Mouse (Mus musculus): Measurements from ENCODE around the gene D430019H16Rik. TPM values are rescaled to one million over a fixed set of nuclear protein-coding genes. Genes with fewer than 3 reads are reported as not detected.

Gene D430019H16Rik
- polyA plus RNA-seq, 1 experiment: 3.7 TPM

DNA sequence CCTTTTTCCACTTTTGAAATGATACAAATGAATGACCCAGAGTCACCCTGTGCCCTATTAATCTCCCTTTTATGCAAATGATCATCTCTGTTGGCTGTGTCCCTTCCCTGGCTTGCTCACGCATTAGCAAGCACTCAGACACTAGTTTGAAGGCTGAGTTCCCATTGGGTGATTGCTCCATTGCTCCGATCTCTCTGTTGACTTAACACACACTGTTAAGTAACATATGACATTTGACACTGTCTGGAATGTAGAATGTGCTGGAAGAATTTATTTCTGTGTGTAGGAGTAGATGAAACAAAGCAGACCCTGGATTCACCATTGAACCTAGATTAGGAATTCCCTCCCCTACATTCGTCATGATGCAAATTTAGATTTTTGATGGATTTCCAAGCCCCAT, 20.8 kb upstream of the D430019H16Rik start:
- no peaks in the 10 kb centered on the region for H3K4me1 ChIP-seq (ENCODE audit: control insufficient read depth, insufficient read depth, low read length)
- 46% methylated on average over 3 of the region's 3 CpGs for WGBS
- H3K36me3 ChIP-seq (ENCODE audit: control insufficient read depth, insufficient read depth, low read length): no peaks in the 10 kb centered on the region
- no peak overlapping the region for H3K27ac ChIP-seq (ENCODE audit: insufficient read depth, low read depth, low read length)
- H3K4me3 ChIP-seq (ENCODE audit: insufficient read depth, low read depth, low read length): no peak overlapping the region
- TF ChIP-seq POLR2A (IDR thresholded peaks at IDR 0.05; ENCODE audit: low read depth, low read length) (no peak), CTCF (conservative IDR thresholded peaks at IDR 0.05; ENCODE audit: insufficient read depth, insufficient read length, low read depth, low read length) (no peak)
- no peaks in the 10 kb centered on the region for H3K27me3 ChIP-seq (replicated peaks; ENCODE audit: control insufficient read depth, insufficient read depth, low read length)
- peak; percentile 11 for DNase-seq

DNA sequence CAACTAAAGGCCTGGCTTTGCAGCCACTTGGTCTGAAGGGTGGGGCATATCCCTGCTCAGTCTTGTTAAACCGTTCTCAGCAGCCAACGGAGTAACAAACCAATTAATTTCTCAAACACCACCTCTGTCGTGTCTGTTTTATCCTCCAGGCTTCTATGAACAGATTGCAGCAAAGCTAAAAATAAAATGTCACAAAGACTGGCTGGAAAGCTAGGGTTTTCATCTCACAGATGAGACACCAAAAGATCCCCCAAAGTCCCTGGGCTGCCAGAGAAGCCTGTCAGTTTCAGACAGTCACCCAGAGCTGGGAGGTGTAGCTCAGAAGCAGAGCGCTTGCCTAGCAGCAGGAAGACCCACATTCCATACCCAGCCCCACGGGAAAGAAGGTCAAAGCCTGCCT, 15.4 kb upstream of the D430019H16Rik start:
- Histone ChIP-seq H3K4me1 (ENCODE audit: control insufficient read depth, insufficient read depth, low read length) (no peaks in the 10 kb centered on the region), H3K4me3 (ENCODE audit: insufficient read depth, low read depth, low read length) (no peak overlapping the region), H3K27ac (ENCODE audit: insufficient read depth, low read depth, low read length) (no peak overlapping the region), H3K36me3 (ENCODE audit: control insufficient read depth, insufficient read depth, low read length) (no peaks in the 10 kb centered on the region), H3K27me3 (replicated peaks; ENCODE audit: control insufficient read depth, insufficient read depth, low read length) (no peaks in the 10 kb centered on the region)
- TF ChIP-seq POLR2A (IDR thresholded peaks at IDR 0.05; ENCODE audit: low read depth, low read length): no peak
- 48% methylated on average over 5 of the region's 5 CpGs for WGBS
- peak; percentile 16 for DNase-seq

DNA sequence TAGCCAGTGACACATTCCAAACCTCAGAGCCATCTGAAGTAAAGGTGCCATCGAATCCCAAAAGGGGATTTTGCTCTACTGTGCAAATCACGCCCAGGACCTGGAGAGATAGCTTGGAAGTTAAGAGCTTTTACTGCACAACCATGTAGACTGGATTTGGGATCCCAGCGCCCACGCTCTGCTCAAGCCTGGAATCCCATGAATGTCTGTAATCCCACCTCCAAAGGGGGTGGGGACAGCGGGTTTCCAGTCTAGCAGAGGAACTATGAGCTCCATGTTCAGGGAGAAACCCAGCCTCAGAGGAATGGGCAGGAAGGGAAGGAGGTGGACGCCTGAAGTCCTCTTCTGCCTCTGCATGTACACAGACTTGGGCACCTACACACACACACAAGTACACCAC, 13.7 kb upstream of the D430019H16Rik start:
- 81% methylated on average over 6 of the region's 6 CpGs for WGBS
- no peak overlapping the region for H3K27ac ChIP-seq (ENCODE audit: insufficient read depth, low read depth, low read length)
- no peak overlapping the region for H3K4me3 ChIP-seq (ENCODE audit: insufficient read depth, low read depth, low read length)

DNA sequence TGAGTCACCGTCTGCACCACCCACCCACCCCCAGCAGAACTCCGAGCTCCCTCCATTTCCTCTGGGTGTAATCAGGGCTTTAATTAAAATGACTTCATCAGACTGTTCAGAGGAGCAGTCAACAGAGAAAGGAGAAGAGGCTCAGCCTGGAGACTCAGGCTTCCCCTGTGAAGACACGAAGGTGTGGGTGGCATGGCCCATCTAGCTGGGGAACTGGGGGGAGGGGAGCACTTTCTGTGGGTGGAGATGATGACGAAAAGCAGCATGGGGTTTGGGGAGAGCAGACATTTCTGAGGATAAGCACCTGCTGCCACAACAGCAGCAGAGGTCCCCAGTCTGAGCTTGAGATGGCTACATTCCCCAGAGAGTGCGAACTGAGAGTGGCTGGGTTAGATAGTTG, 10.1 kb upstream of the D430019H16Rik start:
- Histone ChIP-seq H3K4me1 (ENCODE audit: control insufficient read depth, insufficient read depth, low read length) (no peaks in the 10 kb centered on the region), H3K4me3 (ENCODE audit: insufficient read depth, low read depth, low read length) (no peak overlapping the region), H3K36me3 (ENCODE audit: control insufficient read depth, insufficient read depth, low read length) (no peaks in the 10 kb centered on the region), H3K27ac (ENCODE audit: insufficient read depth, low read depth, low read length) (no peak overlapping the region), H3K27me3 (replicated peaks; ENCODE audit: control insufficient read depth, insufficient read depth, low read length) (no peaks in the 10 kb centered on the region)
- TF ChIP-seq CTCF (conservative IDR thresholded peaks at IDR 0.05; ENCODE audit: insufficient read depth, insufficient read length, low read depth, low read length) (no peak), POLR2A (IDR thresholded peaks at IDR 0.05; ENCODE audit: low read depth, low read length) (no peak)
- no peak for DNase-seq
- 62% methylated on average over 5 of the region's 5 CpGs for WGBS

More for the DNA sequence above, 13.7 kb upstream of the D430019H16Rik start:
- Histone ChIP-seq H3K27me3 (replicated peaks; ENCODE audit: control insufficient read depth, insufficient read depth, low read length) (no peaks in the 10 kb centered on the region), H3K36me3 (ENCODE audit: control insufficient read depth, insufficient read depth, low read length) (no peaks in the 10 kb centered on the region), H3K4me1 (ENCODE audit: control insufficient read depth, insufficient read depth, low read length) (no peaks in the 10 kb centered on the region)
- no peak for DNase-seq
- TF ChIP-seq CTCF (conservative IDR thresholded peaks at IDR 0.05; ENCODE audit: insufficient read depth, insufficient read length, low read depth, low read length) (no peak), POLR2A (IDR thresholded peaks at IDR 0.05; ENCODE audit: low read depth, low read length) (no peak)

DNA sequence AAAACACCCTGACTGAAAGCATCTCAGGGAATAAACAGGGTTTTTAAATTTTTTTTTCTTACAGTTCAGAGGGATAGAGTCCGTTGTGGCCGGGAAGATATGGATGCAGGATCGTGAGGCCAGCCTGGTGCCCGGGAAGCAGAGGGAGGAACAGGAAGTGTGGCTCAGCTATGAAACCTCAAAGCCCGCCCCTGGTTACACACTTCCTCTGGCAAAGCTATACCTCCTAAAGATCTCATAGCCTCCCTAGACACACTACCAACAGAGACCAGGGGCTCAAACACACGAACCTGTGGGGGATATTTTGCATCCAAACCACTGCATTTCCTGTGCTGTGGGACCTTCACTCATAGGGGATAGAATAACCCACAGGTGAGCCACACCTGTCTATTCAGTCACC, 7.9 kb upstream of the D430019H16Rik start:
- Histone ChIP-seq H3K36me3 (ENCODE audit: control insufficient read depth, insufficient read depth, low read length) (no peaks in the 10 kb centered on the region), H3K27me3 (replicated peaks; ENCODE audit: control insufficient read depth, insufficient read depth, low read length) (no peaks in the 10 kb centered on the region), H3K27ac (ENCODE audit: insufficient read depth, low read depth, low read length) (no peak overlapping the region), H3K4me1 (ENCODE audit: control insufficient read depth, insufficient read depth, low read length) (no peaks in the 10 kb centered on the region), H3K4me3 (ENCODE audit: insufficient read depth, low read depth, low read length) (no peak overlapping the region)
- no peak for TF ChIP-seq CTCF (conservative IDR thresholded peaks at IDR 0.05; ENCODE audit: insufficient read depth, insufficient read length, low read depth, low read length)
- no peak for TF ChIP-seq POLR2A (IDR thresholded peaks at IDR 0.05; ENCODE audit: low read depth, low read length)
- DNase-seq: no peak
- WGBS: 56% methylated on average over 6 of the region's 6 CpGs

DNA sequence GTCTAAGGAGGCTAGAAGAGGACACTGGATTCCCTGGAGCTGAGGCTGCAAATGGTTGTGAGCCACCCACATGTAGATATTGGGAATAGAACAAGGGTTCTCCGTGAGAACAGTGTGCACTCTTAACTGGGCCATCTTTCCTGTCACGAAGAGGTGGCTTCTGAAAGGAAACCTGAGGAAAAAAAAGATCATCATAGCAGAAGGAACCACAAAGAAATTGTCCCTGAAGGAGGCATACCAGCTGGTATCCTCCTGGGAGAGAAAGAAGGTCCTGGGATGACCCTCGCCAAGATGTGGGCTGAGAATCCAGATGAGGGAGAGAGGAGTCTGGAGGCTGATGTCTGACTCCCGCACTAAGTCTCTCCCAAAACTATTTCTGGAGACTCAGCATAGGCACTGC, 4.4 kb upstream of the D430019H16Rik start:
- Histone ChIP-seq H3K27ac (ENCODE audit: insufficient read depth, low read depth, low read length) (no peak overlapping the region), H3K36me3 (ENCODE audit: control insufficient read depth, insufficient read depth, low read length) (no peaks in the 10 kb centered on the region), H3K4me1 (ENCODE audit: control insufficient read depth, insufficient read depth, low read length) (no peaks in the 10 kb centered on the region), H3K27me3 (replicated peaks; ENCODE audit: control insufficient read depth, insufficient read depth, low read length) (no peaks in the 10 kb centered on the region), H3K4me3 (ENCODE audit: insufficient read depth, low read depth, low read length) (no peak overlapping the region)
- no peak for DNase-seq
- 74% methylated on average over 4 of the region's 4 CpGs for whole genome bisulfite sequencing
- TF ChIP-seq POLR2A (IDR thresholded peaks at IDR 0.05; ENCODE audit: low read depth, low read length): no peak
- TF ChIP-seq CTCF (conservative IDR thresholded peaks at IDR 0.05; ENCODE audit: insufficient read depth, insufficient read length, low read depth, low read length): no peak

DNA sequence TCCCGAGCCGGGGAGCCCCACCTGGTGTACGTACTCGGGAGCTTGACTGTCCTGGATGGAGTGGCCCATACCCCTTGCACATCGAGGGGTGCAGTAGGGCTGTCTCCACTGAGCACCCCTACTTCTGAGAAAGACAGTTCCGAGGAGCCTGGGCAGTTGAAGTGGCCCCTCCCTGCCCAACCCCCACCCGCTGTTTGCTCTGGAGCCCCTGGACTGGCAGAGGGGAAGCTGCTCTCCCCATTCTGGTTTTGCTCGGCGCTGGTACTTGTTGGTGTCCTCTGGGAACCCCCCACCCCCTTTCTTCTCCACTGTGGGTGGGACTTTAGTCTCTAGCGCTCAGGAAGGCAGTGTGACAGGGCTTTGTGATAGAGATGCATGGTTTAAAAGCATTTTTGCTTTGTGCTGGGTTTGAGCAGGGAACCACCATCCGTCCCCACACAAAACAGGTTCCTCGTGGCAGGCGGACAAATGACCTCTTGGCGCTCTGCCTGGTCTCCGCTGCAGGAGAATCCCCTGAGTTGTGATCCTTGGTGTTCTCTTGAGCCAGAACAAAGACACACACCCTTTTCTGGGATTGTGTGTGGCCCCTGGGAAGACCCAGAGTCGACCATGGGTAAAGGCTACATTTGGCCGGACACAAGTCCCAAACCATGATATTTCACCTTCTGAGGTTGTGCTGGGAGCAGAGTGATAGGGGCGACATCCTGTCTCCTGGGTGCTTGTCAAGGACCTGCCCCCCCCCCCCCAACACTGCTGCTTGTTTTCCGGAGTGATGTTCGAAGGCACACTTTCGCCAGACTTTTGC, 804 bp downstream of the D430019H16Rik start:
- no peak overlapping the region for H3K27ac ChIP-seq (ENCODE audit: insufficient read depth, low read depth, low read length)
- H3K4me3 ChIP-seq (ENCODE audit: insufficient read depth, low read depth, low read length): peak overlapping the region; percentile 54
- no peaks in the 10 kb centered on the region for H3K36me3 ChIP-seq (ENCODE audit: control insufficient read depth, insufficient read depth, low read length)
- 5% methylated on average over 21 of the region's 21 CpGs for WGBS
- H3K4me1 ChIP-seq (ENCODE audit: control insufficient read depth, insufficient read depth, low read length): no peaks in the 10 kb centered on the region
- TF ChIP-seq POLR2A (IDR thresholded peaks at IDR 0.05; ENCODE audit: low read depth, low read length) (no peak), CTCF (conservative IDR thresholded peaks at IDR 0.05; ENCODE audit: insufficient read depth, insufficient read length, low read depth, low read length) (no peak)
- H3K27me3 ChIP-seq (replicated peaks; ENCODE audit: control insufficient read depth, insufficient read depth, low read length): no peaks in the 10 kb centered on the region
- DNase-seq: no peak

Data from kidney, adult 2 months (tissue).